Mouse (Mus musculus) embryonic facial prominence, embryonic 10.5 days (tissue): Measurements from ENCODE around the gene Usp29. TPM values are rescaled to one million over a fixed set of nuclear protein-coding genes. Genes with fewer than 3 reads are reported as not detected.
A peak's percentile ranks its signal among the peaks of the same experiment; 100 is the strongest.
"Not testable (repeated sequence)": the region's sequence is repeated elsewhere in the genome, so short reads cannot be mapped to it uniquely, and the experiment has no call there.

Experiments used
- DNase-seq: peaks from one replicate; pipeline ENCODE4 v3.0.0-alpha.2; 2017; ENCODE audit warnings: low spot score
- H3K27ac ChIP-seq: fragments of 300-500 bp; sonication (generic); replicated peaks from 2 replicates; pipeline ENCODE4 v1.5.1; 2016; ENCODE audit warnings: mild to moderate bottlenecking
- H3K27me3 ChIP-seq: fragments of 300-500 bp; sonication (generic); replicated peaks from 2 replicates; pipeline ENCODE4 v1.6.1; 2016; ENCODE audit warnings: low read depth, mild to moderate bottlenecking; ENCODE audit not compliant: poor library complexity, severe bottlenecking
- H3K36me3 ChIP-seq: fragments of 300-500 bp; sonication (generic); replicated peaks from 2 replicates; pipeline ENCODE4 v1.6.1; 2016; ENCODE audit warnings: mild to moderate bottlenecking, moderate library complexity
- H3K4me1 ChIP-seq: fragments of 300-500 bp; sonication (generic); 2 replicates; pipeline ENCODE4 v1.6.1; 2016
- H3K4me3 ChIP-seq: fragments of 300-500 bp; sonication (generic); 2 replicates; pipeline ENCODE4 v1.5.1; 2016; ENCODE audit warnings: mild to moderate bottlenecking, moderate library complexity
- H3K9me3 ChIP-seq: fragments of 300-500 bp; sonication (generic); 2 replicates; pipeline ENCODE4 v1.6.1; 2016; ENCODE audit warnings: mild to moderate bottlenecking
- WGBS: fragments of 180-500 bp; shearing (Covaris S2); methylation state at CpG from one replicate; pipeline ENCODE4 v1.1.7; 2016; 5-methylcytosine and 5-hydroxymethylcytosine counted together
- polyA plus RNA-seq: library from polyadenylated mRNA; unstranded; fragments of >200 nt; fragmentation: Nextera tagmentation; extraction: Ambion mirVana; gene quantifications from 2 replicates; pipeline ENCODE4 v1.2.1, GENCODE M21; 2016

Usp29 gene
- polyA plus RNA-seq, 1 experiment from 2014 or later: 15.9 TPM

- no peaks in the 10 kb centered on the region for H3K4me1 ChIP-seq
- no peak overlapping the region for H3K4me3 ChIP-seq
- DNase-seq: no peak
- 81% methylated on average over 3 of the region's 3 CpGs for WGBS
- no peaks in the 10 kb centered on the region for H3K36me3 ChIP-seq
- H3K9me3 ChIP-seq: no peaks in the 10 kb centered on the region
- no peak overlapping the region for H3K27ac ChIP-seq
- no peaks in the 10 kb centered on the region for H3K27me3 ChIP-seq
These were observed 138.5 kb downstream of the Usp29 start for GRCm38 (mm10) chr7:6868831-6869230.

- Histone ChIP-seq H3K4me3 (no peak overlapping the region), H3K4me1 (peaks cover 3% of the 10 kb centered on the region), H3K27ac (no peak overlapping the region), H3K9me3 (no peaks in the 10 kb centered on the region), H3K36me3 (no peaks in the 10 kb centered on the region), H3K27me3 (no peaks in the 10 kb centered on the region)
- DNase-seq: no peak
- 72% methylated on average over 1 of the region's 1 CpGs for WGBS
These were observed 139.2 kb downstream of the Usp29 start for GRCm38 (mm10) chr7:6869556-6869955.

- WGBS: 72% methylated on average over 19 of the region's 19 CpGs
- no peak overlapping the region for H3K4me3 ChIP-seq
- H3K36me3 ChIP-seq: no peaks in the 10 kb centered on the region
- no peaks in the 10 kb centered on the region for H3K9me3 ChIP-seq
- no peak overlapping the region for H3K27ac ChIP-seq
- H3K4me1 ChIP-seq: peaks cover 5% of the 10 kb centered on the region
- peak; percentile 42 for DNase-seq
- no peaks in the 10 kb centered on the region for H3K27me3 ChIP-seq
These were observed 144.1 kb downstream of the Usp29 start for GRCm38 (mm10) chr7:6874448-6874847.

GRCm38 (mm10) chr7:6878202-6878601 is 147.8 kb downstream of the Usp29 start:
- Histone ChIP-seq H3K4me1 (peaks cover 9% of the 10 kb centered on the region), H3K27me3 (no peaks in the 10 kb centered on the region), H3K9me3 (no peaks in the 10 kb centered on the region), H3K36me3 (no peaks in the 10 kb centered on the region), H3K4me3 (no peak overlapping the region), H3K27ac (no peak overlapping the region)
- DNase-seq: no peak
- 70% methylated on average over 1 of the region's 1 CpGs for WGBS

GRCm38 (mm10) chr7:6878849-6879248 is 148.5 kb downstream of the Usp29 start:
- not testable (repeated sequence) for DNase-seq, H3K27ac ChIP-seq, H3K9me3 ChIP-seq, H3K36me3 ChIP-seq, H3K27me3 ChIP-seq, H3K4me3 ChIP-seq, H3K4me1 ChIP-seq
- 88% methylated on average over 3 of the region's 3 CpGs for WGBS

- WGBS: 80% methylated on average over 11 of the region's 11 CpGs
- Histone ChIP-seq H3K27me3 (no peaks in the 10 kb centered on the region), H3K36me3 (no peaks in the 10 kb centered on the region), H3K27ac (no peak overlapping the region), H3K4me1 (peaks cover 6% of the 10 kb centered on the region), H3K4me3 (no peak overlapping the region), H3K9me3 (no peaks in the 10 kb centered on the region)
- DNase-seq: no peak
These were observed 149.3 kb downstream of the Usp29 start for GRCm38 (mm10) chr7:6879512-6880164.

GRCm38 (mm10) chr7:6880918-6881317 is 150.5 kb downstream of the Usp29 start:
- not testable (repeated sequence) for H3K27ac ChIP-seq, H3K36me3 ChIP-seq, H3K27me3 ChIP-seq, H3K4me1 ChIP-seq, DNase-seq, H3K9me3 ChIP-seq, H3K4me3 ChIP-seq
- WGBS: 82% methylated on average over 1 of the region's 1 CpGs

GRCm38 (mm10) chr7:6881473-6882046 is 151.2 kb downstream of the Usp29 start:
- no peak for DNase-seq
- WGBS: 52% methylated on average over 6 of the region's 6 CpGs
- no peaks in the 10 kb centered on the region for H3K36me3 ChIP-seq
- H3K4me3 ChIP-seq: no peak overlapping the region
- peaks cover 5% of the 10 kb centered on the region for H3K4me1 ChIP-seq
- H3K27ac ChIP-seq: peak overlapping the region; percentile 51; the same call in 1 of the 2 replicates
- H3K9me3 ChIP-seq: no peaks in the 10 kb centered on the region
- no peaks in the 10 kb centered on the region for H3K27me3 ChIP-seq

- WGBS: 86% methylated on average over 8 of the region's 8 CpGs
- H3K4me1 ChIP-seq: peaks cover 5% of the 10 kb centered on the region
These were observed 153.2 kb downstream of the Usp29 start for GRCm38 (mm10) chr7:6883376-6884147.

GRCm38 (mm10) chr7:6885416-6885815 is 155.0 kb downstream of the Usp29 start:
- no peaks in the 10 kb centered on the region for H3K9me3 ChIP-seq
- H3K27ac ChIP-seq: no peak overlapping the region; the same call in 1 of the 2 replicates
- DNase-seq: no peak
- no peaks in the 10 kb centered on the region for H3K36me3 ChIP-seq
- peaks cover 5% of the 10 kb centered on the region for H3K4me1 ChIP-seq
- H3K27me3 ChIP-seq: no peaks in the 10 kb centered on the region
- WGBS: 84% methylated on average over 7 of the region's 7 CpGs
- H3K4me3 ChIP-seq: no peak overlapping the region

More at GRCm38 (mm10) chr7:6883376-6884147, 153.2 kb downstream of the Usp29 start:
- Histone ChIP-seq H3K27me3 (no peaks in the 10 kb centered on the region), H3K36me3 (no peaks in the 10 kb centered on the region), H3K4me3 (no peak overlapping the region), H3K27ac (no peak overlapping the region), H3K9me3 (no peaks in the 10 kb centered on the region)
- no peak for DNase-seq

- no peak for DNase-seq
- Histone ChIP-seq H3K4me3 (no peak overlapping the region), H3K36me3 (no peaks in the 10 kb centered on the region), H3K4me1 (peaks cover 7% of the 10 kb centered on the region), H3K9me3 (no peaks in the 10 kb centered on the region), H3K27me3 (no peaks in the 10 kb centered on the region), H3K27ac (no peak overlapping the region)
- whole genome bisulfite sequencing: 90% methylated on average over 1 of the region's 1 CpGs
These were observed 156.5 kb downstream of the Usp29 start for GRCm38 (mm10) chr7:6886896-6887295.

- no peaks in the 10 kb centered on the region for H3K27me3 ChIP-seq
- WGBS: 91% methylated on average over 5 of the region's 5 CpGs
- peaks cover 7% of the 10 kb centered on the region for H3K4me1 ChIP-seq
- H3K27ac ChIP-seq: no peak overlapping the region
- no peaks in the 10 kb centered on the region for H3K9me3 ChIP-seq
- no peak overlapping the region for H3K4me3 ChIP-seq
- no peak for DNase-seq
- no peaks in the 10 kb centered on the region for H3K36me3 ChIP-seq
These were observed 159.5 kb downstream of the Usp29 start for GRCm38 (mm10) chr7:6889871-6890270.

- no peak overlapping the region; the same call in 1 of the 2 replicates for H3K27ac ChIP-seq
- WGBS: 65% methylated on average over 3 of the region's 3 CpGs
- DNase-seq: no peak
- no peaks in the 10 kb centered on the region for H3K36me3 ChIP-seq
- peaks cover 7% of the 10 kb centered on the region for H3K4me1 ChIP-seq
- no peak overlapping the region for H3K4me3 ChIP-seq
- H3K27me3 ChIP-seq: no peaks in the 10 kb centered on the region
- H3K9me3 ChIP-seq: no peaks in the 10 kb centered on the region
These were observed 160.8 kb downstream of the Usp29 start for GRCm38 (mm10) chr7:6891206-6891605.
